Mouse (Mus musculus) kidney, embryonic 15.5 days (tissue): ENCODE measurements around the gene Hspa14. TPM values are rescaled to one million over a fixed set of nuclear protein-coding genes. Genes with fewer than 3 reads are reported as not detected.
A peak's percentile ranks its signal among the peaks of the same experiment; 100 is the strongest.

Experiments used
- ATAC-seq: fragments of 200-750 bp; cut with Nextera tagmentation; replicated peaks from 2 replicates; pipeline ENCODE4 v1.8.0; 2017; ENCODE audit warnings: moderate TSS enrichment; ENCODE audit not compliant: low FRiP score
- H3K27ac ChIP-seq: fragments of 300-500 bp; sonication (generic); 2 replicates; pipeline ENCODE4 v1.5.1; 2015; ENCODE audit warnings: mild to moderate bottlenecking, inconsistent platforms
- H3K27me3 ChIP-seq: fragments of 300-500 bp; sonication (generic); 2 replicates; pipeline ENCODE4 v1.6.1; 2015; ENCODE audit warnings: inconsistent platforms
- H3K36me3 ChIP-seq: fragments of 300-500 bp; sonication (generic); 2 replicates; pipeline ENCODE4 v1.6.1; 2015; ENCODE audit warnings: inconsistent platforms
- H3K4me1 ChIP-seq: fragments of 300-500 bp; sonication (generic); 2 replicates; pipeline ENCODE4 v1.6.1; 2015; ENCODE audit warnings: inconsistent platforms
- H3K4me2 ChIP-seq: fragments of 300-500 bp; sonication (generic); 2 replicates; pipeline ENCODE4 v1.6.1; 2015; ENCODE audit warnings: moderate library complexity, mild to moderate bottlenecking, inconsistent platforms
- H3K4me3 ChIP-seq: fragments of 300-500 bp; sonication (generic); replicated peaks from 2 replicates; pipeline ENCODE4 v1.5.1; 2015; ENCODE audit warnings: mild to moderate bottlenecking, inconsistent platforms
- H3K9ac ChIP-seq: fragments of 300-500 bp; sonication (generic); 2 replicates; pipeline ENCODE4 v1.6.1; 2015; ENCODE audit warnings: mild to moderate bottlenecking, inconsistent platforms
- H3K9me3 ChIP-seq: fragments of 300-500 bp; sonication (generic); replicated peaks from 2 replicates; pipeline ENCODE4 v1.6.1; 2016; ENCODE audit warnings: inconsistent platforms
- WGBS: fragments of 180-500 bp; shearing (Covaris S2); methylation state at CpG from one replicate; pipeline ENCODE4 v1.1.7; 2015; ENCODE audit warnings: mixed read lengths; 5-methylcytosine and 5-hydroxymethylcytosine counted together
- polyA plus RNA-seq: library from polyadenylated mRNA; unstranded; fragments of >200 nt; fragmentation: Nextera tagmentation; extraction: Ambion mirVana; gene quantifications from 2 replicates; pipeline ENCODE4 v1.2.1, GENCODE M21; 2015

The Hspa14 gene
- polyA plus RNA-seq, 1 experiment from 2014 or later = 116 TPM

- Histone ChIP-seq H3K4me2 (no peak overlapping the region), H3K4me1 (no peaks in the 10 kb centered on the region), H3K27me3 (no peaks in the 10 kb centered on the region), H3K9me3 (no peaks in the 10 kb centered on the region), H3K36me3 (no peaks in the 10 kb centered on the region), H3K27ac (no peak overlapping the region), H3K4me3 (no peak overlapping the region), H3K9ac (no peak overlapping the region)
- 85% methylated on average over 3 of the region's 3 CpGs for WGBS
- ATAC-seq = no peak
Measured at GRCm38 (mm10) chr2:3480239-3480638, 32.4 kb downstream of the Hspa14 start.

- Histone ChIP-seq H3K36me3 (no peaks in the 10 kb centered on the region), H3K27ac (no peak overlapping the region), H3K4me2 (peak overlapping the region; percentile 77), H3K9me3 (no peaks in the 10 kb centered on the region), H3K9ac (no peak overlapping the region), H3K4me1 (peaks cover 8% of the 10 kb centered on the region), H3K4me3 (no peak overlapping the region), H3K27me3 (no peaks in the 10 kb centered on the region)
- no peak for ATAC-seq
- 48% methylated on average over 3 of the region's 3 CpGs for WGBS
Measured at GRCm38 (mm10) chr2:3475746-3476251, 36.8 kb downstream of the Hspa14 start.

- no peaks in the 10 kb centered on the region for H3K9me3 ChIP-seq
- ATAC-seq = peak; percentile 99
- peaks cover 8% of the 10 kb centered on the region for H3K4me1 ChIP-seq
- peaks cover 6% of the 10 kb centered on the region; the same call in 1 of the 2 replicates for H3K36me3 ChIP-seq
- H3K4me2 ChIP-seq = peak within 1 kb of the TSS; percentile 77
- peak within 1 kb of the TSS; percentile 95 for H3K27ac ChIP-seq
- peak within 1 kb of the TSS; percentile 83 for H3K9ac ChIP-seq
- H3K4me3 ChIP-seq = peak within 1 kb of the TSS; percentile 75
- WGBS = under 1% methylated on average over 40 of the region's 42 CpGs
- H3K27me3 ChIP-seq = no peaks in the 10 kb centered on the region
Measured at GRCm38 (mm10) chr2:3474861-3475283, 37.7 kb downstream of the Hspa14 start, which contains the start of gene Suv39h2. Suv39h2 (minus strand) TSS chr2:3475031.

DNA sequence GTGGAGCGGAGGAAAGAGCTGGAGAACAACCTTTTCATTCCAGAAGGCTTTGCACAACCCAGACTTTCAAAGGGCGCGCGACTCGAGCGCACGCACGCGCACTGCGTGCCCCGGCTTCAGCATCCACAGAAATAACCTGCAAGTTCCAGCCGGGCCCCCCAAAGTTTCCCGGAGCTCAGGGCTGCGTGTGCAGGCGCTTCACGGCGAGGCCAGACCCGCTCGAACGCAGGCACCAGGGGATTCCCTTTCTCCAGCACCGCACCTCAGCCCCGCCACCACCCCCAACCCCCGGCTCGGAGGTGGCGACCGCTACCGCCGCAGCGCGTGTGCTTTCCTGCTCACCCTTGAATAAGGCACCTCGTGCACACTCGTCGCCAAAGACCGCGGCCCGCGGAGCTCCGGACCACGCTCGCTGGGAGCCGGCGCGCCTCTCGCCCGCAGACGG, 38.2 kb downstream of the Hspa14 start:
- H3K4me1 ChIP-seq = peaks cover 8% of the 10 kb centered on the region
- peak overlapping the region; percentile 77 for H3K4me2 ChIP-seq
- peaks cover 9% of the 10 kb centered on the region; the same call in 1 of the 2 replicates for H3K36me3 ChIP-seq
- H3K4me3 ChIP-seq = peak overlapping the region; percentile 75
- no peaks in the 10 kb centered on the region for H3K9me3 ChIP-seq
- peak; percentile 82 for ATAC-seq
- peak overlapping the region; percentile 95 for H3K27ac ChIP-seq
- H3K27me3 ChIP-seq = no peaks in the 10 kb centered on the region
- H3K9ac ChIP-seq = peak overlapping the region; percentile 83
- WGBS = under 1% methylated on average over 46 of the region's 46 CpGs

DNA sequence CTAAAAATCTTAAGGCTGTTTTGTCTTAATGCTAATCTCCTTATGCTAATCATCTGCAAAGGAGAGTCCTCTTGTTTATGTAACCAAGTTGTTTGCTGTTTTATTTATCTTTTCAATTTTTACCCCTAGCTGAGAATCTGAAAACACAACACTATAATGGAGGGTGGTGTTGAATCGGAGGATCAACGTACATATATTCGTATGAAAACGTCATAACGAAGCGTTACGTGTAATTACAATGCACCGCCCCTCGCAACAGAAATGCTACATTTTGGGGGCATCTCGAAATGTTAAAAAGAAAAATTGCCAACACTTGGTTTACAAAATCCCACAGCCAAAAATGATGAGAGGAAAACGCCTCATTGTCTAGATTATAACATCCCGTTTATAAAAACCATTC, 38.7 kb downstream of the Hspa14 start:
- no peak for ATAC-seq
- Histone ChIP-seq H3K4me2 (peak overlapping the region; percentile 77), H3K4me3 (peak overlapping the region; percentile 75), H3K27ac (peak overlapping the region; percentile 95), H3K27me3 (no peaks in the 10 kb centered on the region), H3K36me3 (peaks cover 9% of the 10 kb centered on the region; the same call in 1 of the 2 replicates), H3K4me1 (peaks cover 8% of the 10 kb centered on the region), H3K9me3 (no peaks in the 10 kb centered on the region), H3K9ac (peak overlapping the region; percentile 83)
- under 1% methylated on average over 12 of the region's 12 CpGs for WGBS

- WGBS = 76% methylated on average over 4 of the region's 4 CpGs
Measured at GRCm38 (mm10) chr2:3456590-3456989, 56.0 kb downstream of the Hspa14 start.

GRCm38 (mm10) chr2:3453096-3453495, 59.5 kb downstream of the Hspa14 start:
- Histone ChIP-seq H3K27me3 (no peaks in the 10 kb centered on the region), H3K4me3 (no peak overlapping the region), H3K9me3 (no peaks in the 10 kb centered on the region), H3K27ac (no peak overlapping the region), H3K4me1 (no peaks in the 10 kb centered on the region; the same call in 1 of the 2 replicates), H3K9ac (no peak overlapping the region), H3K4me2 (no peak overlapping the region), H3K36me3 (peaks cover 56% of the 10 kb centered on the region)
- WGBS = 91% methylated on average over 3 of the region's 3 CpGs
- no peak for ATAC-seq

More at GRCm38 (mm10) chr2:3456590-3456989, 56.0 kb downstream of the Hspa14 start:
- no peak overlapping the region for H3K4me2 ChIP-seq
- no peaks in the 10 kb centered on the region for H3K4me1 ChIP-seq
- no peaks in the 10 kb centered on the region for H3K9me3 ChIP-seq
- no peak overlapping the region for H3K9ac ChIP-seq
- no peak overlapping the region for H3K27ac ChIP-seq
- no peaks in the 10 kb centered on the region for H3K27me3 ChIP-seq
- H3K4me3 ChIP-seq = no peak overlapping the region
- H3K36me3 ChIP-seq = peaks cover 79% of the 10 kb centered on the region
- ATAC-seq = no peak

DNA sequence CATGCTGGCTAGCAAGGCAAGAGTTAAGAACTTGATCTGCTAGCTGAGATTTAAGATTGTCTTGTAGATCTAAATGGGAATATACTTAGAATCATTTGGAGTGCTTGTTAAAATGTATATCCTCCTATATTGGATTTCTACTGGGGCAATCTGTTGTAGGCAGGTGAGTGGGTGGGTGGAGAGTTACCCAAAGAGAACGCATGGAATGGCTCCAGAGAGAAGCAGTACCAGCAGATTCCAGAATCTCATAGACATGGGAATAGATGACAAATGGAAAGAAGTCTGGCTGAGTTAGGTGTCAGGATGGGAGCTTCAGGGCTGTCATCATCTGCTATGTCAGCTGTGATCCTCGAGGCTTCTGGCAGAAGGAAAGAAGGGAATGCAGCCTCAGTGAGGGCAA, 63.2 kb downstream of the Hspa14 start:
- H3K36me3 ChIP-seq = peaks cover 29% of the 10 kb centered on the region
- H3K4me2 ChIP-seq = no peak overlapping the region
- peaks cover 7% of the 10 kb centered on the region; the same call in 1 of the 2 replicates for H3K4me1 ChIP-seq
- H3K27me3 ChIP-seq = no peaks in the 10 kb centered on the region
- 67% methylated on average over 2 of the region's 2 CpGs for WGBS
- no peak overlapping the region for H3K9ac ChIP-seq
- H3K4me3 ChIP-seq = no peak overlapping the region
- no peaks in the 10 kb centered on the region for H3K9me3 ChIP-seq
- H3K27ac ChIP-seq = no peak overlapping the region
- no peak for ATAC-seq

- Histone ChIP-seq H3K9me3 (no peaks in the 10 kb centered on the region), H3K27me3 (no peaks in the 10 kb centered on the region), H3K36me3 (peaks cover 12% of the 10 kb centered on the region), H3K4me3 (no peak overlapping the region), H3K9ac (no peak overlapping the region), H3K27ac (no peak overlapping the region), H3K4me2 (no peak overlapping the region), H3K4me1 (peaks cover 7% of the 10 kb centered on the region; the same call in 1 of the 2 replicates)
- peak; percentile 74; the same call in 1 of the 2 replicates for ATAC-seq
- 38% methylated on average over 4 of the region's 4 CpGs for WGBS
Measured at GRCm38 (mm10) chr2:3445984-3446383, 66.6 kb downstream of the Hspa14 start.

DNA sequence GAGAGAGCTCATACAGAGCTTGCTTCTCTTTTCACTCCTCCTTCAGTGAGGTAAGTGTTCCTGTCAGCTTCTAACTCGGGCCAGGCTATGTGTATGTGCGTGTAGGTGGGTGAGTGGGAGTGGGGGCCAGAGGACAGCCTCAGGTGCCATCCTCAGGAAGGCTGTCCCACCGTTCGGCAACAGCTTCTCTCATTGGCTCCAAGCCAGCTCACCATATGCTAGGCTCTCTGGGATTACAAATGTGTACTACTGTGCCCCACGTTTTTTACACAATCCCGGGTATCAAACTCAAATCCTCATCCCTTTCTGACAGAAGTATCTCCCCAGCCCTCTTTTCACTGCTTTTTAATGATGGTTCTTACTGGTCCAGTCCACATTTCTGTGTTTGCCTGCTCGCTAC, 68.4 kb downstream of the Hspa14 start:
- ATAC-seq = no peak
- WGBS = 78% methylated on average over 7 of the region's 7 CpGs
- H3K4me3 ChIP-seq = no peak overlapping the region
- H3K9ac ChIP-seq = no peak overlapping the region
- H3K9me3 ChIP-seq = no peaks in the 10 kb centered on the region
- H3K4me1 ChIP-seq = peaks cover 7% of the 10 kb centered on the region; the same call in 1 of the 2 replicates
- H3K36me3 ChIP-seq = peaks cover 13% of the 10 kb centered on the region
- H3K4me2 ChIP-seq = no peak overlapping the region
- H3K27ac ChIP-seq = no peak overlapping the region
- H3K27me3 ChIP-seq = no peaks in the 10 kb centered on the region
